Mouse (Mus musculus): ENCODE measurements around the gene Tifa.

Tifa gene

GRCm38 (mm10) chr3:127788038-127788437 lies 1.6 kb upstream of the Tifa start:
- DNase-seq, result no peak

GRCm38 (mm10) chr3:127788919-127789318 lies 686 bp upstream of the Tifa start:
- DNase-seq, result no peak

GRCm38 (mm10) chr3:127790234-127791055 lies 840 bp downstream of the Tifa start:
- DNase-seq, result peak; percentile 63 to 65

GRCm38 (mm10) chr3:127791056-127791483 lies 1.5 kb downstream of the Tifa start:
- peak in 1 of 2 experiments; percentile 11 for DNase-seq

GRCm38 (mm10) chr3:127791595-127792561 lies 2.3 kb downstream of the Tifa start:
- no peak for DNase-seq

- DNase-seq, result peak in 1 of 2 experiments; percentile 16
Measured at GRCm38 (mm10) chr3:127793022-127793421, 3.4 kb downstream of the Tifa start.

- peak in 1 of 2 experiments; percentile 17 for DNase-seq
Measured at GRCm38 (mm10) chr3:127795762-127796161, 6.2 kb downstream of the Tifa start.

GRCm38 (mm10) chr3:127796271-127796670 lies 6.7 kb downstream of the Tifa start:
- DNase-seq, result no peak

GRCm38 (mm10) chr3:127801162-127801561 lies 11.6 kb downstream of the Tifa start:
- DNase-seq, result no peak

- DNase-seq, result no peak
Measured at GRCm38 (mm10) chr3:127802814-127803213, 13.2 kb downstream of the Tifa start.

- no peak for DNase-seq
Measured at GRCm38 (mm10) chr3:127804439-127804838, 14.8 kb downstream of the Tifa start.

GRCm38 (mm10) chr3:127805071-127805470 lies 15.5 kb downstream of the Tifa start:
- DNase-seq, result no peak

GRCm38 (mm10) chr3:127805991-127806390 lies 16.4 kb downstream of the Tifa start:
- DNase-seq, result no peak

GRCm38 (mm10) chr3:127807846-127808245 lies 18.2 kb downstream of the Tifa start:
- DNase-seq, result no peak

- DNase-seq, result no peak
Measured at GRCm38 (mm10) chr3:127809103-127809502, 19.5 kb downstream of the Tifa start.

- DNase-seq, result no peak
Measured at GRCm38 (mm10) chr3:127817120-127817683, 27.6 kb downstream of the Tifa start.

- DNase-seq, result no peak
Measured at GRCm38 (mm10) chr3:127818694-127819663, 29.4 kb downstream of the Tifa start.

- DNase-seq, result no peak
Measured at GRCm38 (mm10) chr3:127820400-127820799, 30.8 kb downstream of the Tifa start.

- no peak for DNase-seq
Measured at GRCm38 (mm10) chr3:127821209-127821608, 31.6 kb downstream of the Tifa start.

GRCm38 (mm10) chr3:127823886-127824863 lies 34.6 kb downstream of the Tifa start:
- no peak for DNase-seq

- no peak for DNase-seq
Measured at GRCm38 (mm10) chr3:127826503-127826902, 36.9 kb downstream of the Tifa start.

Measured in cerebellum, postnatal 10 days (tissue).